Comparison of ENCODE assay signal across 24 mouse cellular contexts in the genomic region with DNA sequence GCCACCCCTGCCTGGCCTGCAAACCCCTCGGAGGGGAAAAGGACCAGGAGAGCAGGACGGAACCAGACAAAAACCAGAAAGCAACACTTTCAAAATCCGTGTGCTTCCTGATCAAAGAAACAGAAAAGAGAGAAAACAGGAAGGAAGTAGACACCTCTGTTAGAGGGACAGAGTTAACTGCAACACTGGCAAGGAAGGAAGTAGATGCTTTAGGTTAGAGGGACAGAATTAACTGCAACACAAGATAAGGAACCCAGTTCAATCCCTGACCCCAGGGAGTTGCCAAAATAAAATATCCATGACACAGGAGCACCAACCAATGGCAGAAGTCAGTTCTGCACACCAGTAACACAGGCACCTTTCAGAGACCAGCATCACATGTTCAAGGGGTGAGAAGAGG. TPM values are rescaled to one million over a fixed set of nuclear protein-coding genes. Genes with fewer than 3 reads are reported as not detected.
DNase-seq lines count a peak whose midpoint lies in the region; ATAC-seq and TF ChIP-seq lines count a peak whose summit lies in the region.
"Had no signal": no experiment of that assay in that cellular context is flagged by ENCODE, and none has a peak within 500 bp of the region (broad histone marks: within the 10 kb centered on the region; RNA-seq: fewer than 3 reads in every experiment).

No protein-coding gene starts in this region.

- TF ChIP-seq EP300 in CH12.LX (IDR thresholded peaks at IDR 0.05; ENCODE audit: low read length): no peak

- H3K27me3 ChIP-seq in midbrain, embryonic 13.5 days: no peaks in the 10 kb centered on the region
- H3K27me3 ChIP-seq in midbrain, embryonic 11.5 days (ENCODE audit: control insufficient read depth, insufficient read depth, low read length): no peaks in the 10 kb centered on the region
- H3K27me3 ChIP-seq in CH12.LX (replicated peaks): no peaks in the 10 kb centered on the region
- H3K27me3 ChIP-seq in heart, embryonic 12.5 days (replicated peaks): no peaks in the 10 kb centered on the region
- no peaks in the 10 kb centered on the region for H3K27me3 ChIP-seq in cerebellum, adult 2 months (ENCODE audit: control insufficient read depth, insufficient read depth, low read length)
- H3K27me3 ChIP-seq: embryonic facial prominence, embryonic 15.5 days; heart, embryonic 13.5 days; hindbrain, embryonic 12.5 days had no signal

- TF ChIP-seq CTCF in CH12.LX (conservative IDR thresholded peaks at IDR 0.05 in 1 of 2, IDR thresholded peaks at IDR 0.05 in 1 of 2; ENCODE audit: low read depth in 2 of 2, low read length in 2 of 2): no peak
- no peak for TF ChIP-seq CTCF in cerebellum, adult 2 months (IDR thresholded peaks at IDR 0.05; ENCODE audit: borderline replicate concordance, insufficient read depth, low read depth, low read length)

- H3K9ac ChIP-seq in midbrain, embryonic 13.5 days (replicated peaks): no peak overlapping the region; the same call in 1 of the 2 replicates
- H3K9ac ChIP-seq in midbrain, embryonic 11.5 days (ENCODE audit: low read length): no peak overlapping the region
- H3K9ac ChIP-seq in CH12.LX (ENCODE audit: insufficient read depth, low read depth): no peak overlapping the region
- no peak overlapping the region for H3K9ac ChIP-seq in heart, embryonic 12.5 days
- H3K9ac ChIP-seq: embryonic facial prominence, embryonic 15.5 days; heart, embryonic 13.5 days; hindbrain, embryonic 12.5 days had no signal

- DNase-seq in midbrain, embryonic 11.5 days (ENCODE audit: low spot score, missing footprints): no peak
- peak; percentile 15 for DNase-seq in CH12.LX (ENCODE audit: extremely low read depth)
- peak; percentile 69 for DNase-seq in MEL-GATA-1-ER (ENCODE audit: extremely low read depth, low read depth)
- no peak for DNase-seq in left cerebral cortex, postnatal 25 days (ENCODE audit: low spot score in 2 of 2)
- DNase-seq in cerebellum, adult 2 months: no peak
- DNase-seq: adrenal gland, adult 8-10 months; adrenal gland, postnatal 36 days; B cell, adult 2 months; cerebellum, adult 11-12 months; cerebellum, adult 9-11 months; cerebellum, postnatal 36 days; embryo, embryonic 11 days; gastrocnemius, postnatal 10 days; heart, postnatal 36 days had no signal

- dilution Hi-C loops in CH12.LX (cut with MboI; ENCODE audit: extremely low pct_ligation_motif_present, extremely low pct_unique_long_range_greater_than_20kb, low sequenced_read_pairs): no loop called here

- H3K79me2 ChIP-seq in CH12.LX (replicated peaks; ENCODE audit: control insufficient read depth, extremely low read depth, insufficient read depth, poor library complexity, severe bottlenecking): no peaks in the 10 kb centered on the region

- H3K36me3 ChIP-seq in midbrain, embryonic 13.5 days: peaks cover 62% of the 10 kb centered on the region
- peaks cover 18% of the 10 kb centered on the region for H3K36me3 ChIP-seq in midbrain, embryonic 11.5 days (ENCODE audit: control insufficient read depth, insufficient read depth, low read length)
- peaks cover 26 to 88% of the 10 kb centered on the region in 2 experiments for H3K36me3 ChIP-seq in CH12.LX (replicated peaks in 1 of 2; ENCODE audit: control insufficient read depth in 1 of 2, insufficient read depth in 1 of 2, low read length in 1 of 2)
- H3K36me3 ChIP-seq in heart, embryonic 12.5 days: peaks cover 47% of the 10 kb centered on the region

- H3K4me1 ChIP-seq in midbrain, embryonic 13.5 days (replicated peaks): no peaks in the 10 kb centered on the region
- no peaks in the 10 kb centered on the region for H3K4me1 ChIP-seq in midbrain, embryonic 11.5 days (ENCODE audit: control insufficient read depth, insufficient read depth, low read length)
- peaks cover 0 to 30% of the 10 kb centered on the region in 2 experiments; a peak in 2 of 4 replicates for H3K4me1 ChIP-seq in CH12.LX (ENCODE audit: control insufficient read depth in 1 of 2, insufficient read depth in 2 of 2)
- H3K4me1 ChIP-seq in heart, embryonic 12.5 days (replicated peaks): peaks cover 6% of the 10 kb centered on the region; the same call in 1 of the 2 replicates
- H3K4me1 ChIP-seq in cerebellum, adult 2 months (ENCODE audit: control insufficient read depth, insufficient read depth, low read length): peaks cover 6% of the 10 kb centered on the region
- H3K4me1 ChIP-seq: hindbrain, embryonic 12.5 days had no signal

- no peak overlapping the region for H3K4me2 ChIP-seq in midbrain, embryonic 13.5 days (replicated peaks)
- H3K4me2 ChIP-seq in midbrain, embryonic 11.5 days: no peak overlapping the region
- H3K4me2 ChIP-seq in CH12.LX (ENCODE audit: insufficient read depth, low read depth, poor library complexity, severe bottlenecking): no peak overlapping the region
- no peak overlapping the region for H3K4me2 ChIP-seq in heart, embryonic 12.5 days
- H3K4me2 ChIP-seq: embryonic facial prominence, embryonic 15.5 days; heart, embryonic 13.5 days; hindbrain, embryonic 12.5 days had no signal

- in situ Hi-C loops in CH12.LX (cut with MboI; ENCODE audit: low pct_ligation_motif_present, low pct_unique_long_range_greater_than_20kb, low sequenced_read_pairs): no loop called here

- TF ChIP-seq RAD21 in CH12.LX (IDR thresholded peaks at IDR 0.05; ENCODE audit: low read depth, low read length): no peak

- H3K27ac ChIP-seq in midbrain, embryonic 13.5 days: 0 out of 2 replicates have a peak overlapping the region, but pooled peaks have one; percentile 11
- H3K27ac ChIP-seq in midbrain, embryonic 11.5 days (ENCODE audit: low read depth, low read length): no peak overlapping the region
- no peak overlapping the region for H3K27ac ChIP-seq in CH12.LX (ENCODE audit: insufficient read depth, low read depth)
- no peak overlapping the region for H3K27ac ChIP-seq in heart, embryonic 12.5 days (ENCODE audit: poor library complexity, severe bottlenecking)
- H3K27ac ChIP-seq in cerebellum, adult 2 months (ENCODE audit: insufficient read depth, low read length): no peak overlapping the region
- H3K27ac ChIP-seq: embryonic facial prominence, embryonic 15.5 days; heart, embryonic 13.5 days; hindbrain, embryonic 12.5 days; hindbrain, postnatal 0 days had no signal

- no peaks in the 10 kb centered on the region for H3K9me3 ChIP-seq in midbrain, embryonic 13.5 days
- H3K9me3 ChIP-seq in midbrain, embryonic 11.5 days (ENCODE audit: control insufficient read depth, low read length): no peaks in the 10 kb centered on the region
- no peaks in the 10 kb centered on the region for H3K9me3 ChIP-seq in CH12.LX (replicated peaks; ENCODE audit: low read length)
- no peaks in the 10 kb centered on the region for H3K9me3 ChIP-seq in heart, embryonic 12.5 days (replicated peaks)
- H3K9me3 ChIP-seq: embryonic facial prominence, embryonic 15.5 days; heart, embryonic 13.5 days; hindbrain, embryonic 12.5 days had no signal

- 89% methylated on average over 3 of the region's 3 CpGs for WGBS in midbrain, embryonic 13.5 days
- WGBS in midbrain, embryonic 11.5 days: 77% methylated on average over 3 of the region's 3 CpGs
- 67% methylated on average over 3 of the region's 3 CpGs for WGBS in heart, embryonic 12.5 days
- WGBS in cerebellum, adult 2 months: 86% methylated on average over 3 of the region's 3 CpGs

- intact Hi-C loops in left cerebral cortex, postnatal 25 days (cut with DNase I): no loop called here

- no peak for ATAC-seq in midbrain, embryonic 13.5 days
- no peak for ATAC-seq in midbrain, embryonic 11.5 days (ENCODE audit: low FRiP score)
- ATAC-seq in granulocyte monocyte progenitor cell, adult 5-6 weeks (replicated peaks; ENCODE audit: poor library complexity, severe bottlenecking): peak; percentile 21; the same call in 1 of the 2 replicates
- ATAC-seq in heart, embryonic 12.5 days (ENCODE audit: insufficient number of reproducible peaks, low FRiP score): no peak
- ATAC-seq: CD4-positive, CD25-positive, alpha-beta regulatory T cell, adult 4 months; forebrain, embryonic 16.5 days; hindbrain, postnatal 0 days had no signal

- TF ChIP-seq POLR2A in CH12.LX (IDR thresholded peaks at IDR 0.05; ENCODE audit: low read depth, low read length): no peak
- TF ChIP-seq POLR2A in cerebellum, adult 2 months (IDR thresholded peaks at IDR 0.05; ENCODE audit: borderline replicate concordance, insufficient read depth, low read length): no peak

- H3K4me3 ChIP-seq in midbrain, embryonic 13.5 days (replicated peaks): no peak overlapping the region
- H3K4me3 ChIP-seq in midbrain, embryonic 11.5 days (ENCODE audit: low read depth, low read length): no peak overlapping the region
- no peak overlapping the region for H3K4me3 ChIP-seq in CH12.LX (replicated peaks in 1 of 3; ENCODE audit: low read depth in 2 of 3, low read length in 2 of 3, poor library complexity in 1 of 3)
- H3K4me3 ChIP-seq in heart, embryonic 12.5 days: no peak overlapping the region
- H3K4me3 ChIP-seq in cerebellum, adult 2 months (replicated peaks; ENCODE audit: insufficient read depth, low read depth, low read length): no peak overlapping the region
- H3K4me3 ChIP-seq: embryonic facial prominence, embryonic 15.5 days; erythroblast, embryonic 14.5 days; heart, embryonic 13.5 days; hindbrain, embryonic 12.5 days had no signal

TF ChIP-seq in CH12.LX, 34 proteins besides CTCF, POLR2A, EP300 and RAD21 (continues in another document):
- no peak for TF ChIP-seq TBP (conservative IDR thresholded peaks at IDR 0.05; ENCODE audit: low read depth, low read length)
- TF ChIP-seq POLR2AphosphoS2 (IDR thresholded peaks at IDR 0.05; ENCODE audit: low read depth, low read length): no peak
- TF ChIP-seq MAZ (IDR thresholded peaks at IDR 0.05; ENCODE audit: low read depth, low read length): no peak
- TF ChIP-seq JUND (conservative IDR thresholded peaks at IDR 0.05; ENCODE audit: low read depth, low read length): no peak
- TF ChIP-seq GABPA (IDR thresholded peaks at IDR 0.05; ENCODE audit: insufficient replicate concordance, low read depth, low read length): no peak
- TF ChIP-seq MAFK (IDR thresholded peaks at IDR 0.05; ENCODE audit: insufficient replicate concordance, low read length): no peak
- TF ChIP-seq ZMIZ1 (IDR thresholded peaks at IDR 0.05; ENCODE audit: low read depth, low read length): no peak
- no peak for TF ChIP-seq IRF4 (IDR thresholded peaks at IDR 0.05; ENCODE audit: low read depth, low read length)
- TF ChIP-seq ZKSCAN1 (IDR thresholded peaks at IDR 0.05; ENCODE audit: borderline replicate concordance, low read depth, low read length): no peak

RNA-seq across cellular contexts. Expression of a gene that starts 42.3 kb away (rescaled TPM):
- polyA plus RNA-seq in midbrain, embryonic 13.5 days (2015; fragmentation: Nextera tagmentation; extraction: Ambion mirVana): 4.1 and 4.5 TPM in 2 replicates
- polyA plus RNA-seq in midbrain, embryonic 11.5 days (2014; fragmentation: Nextera tagmentation; extraction: Ambion mirVana): 5.8 and 6.0 TPM in 2 replicates
- total RNA-seq in CH12.LX (2012; rRNA removed) (5.0 and 5.5 TPM in 2 replicates), CH12.LX (2014; rRNA removed) (3.0 and 3.5 TPM in 2 replicates)
- 14.5 and 19.0 TPM in 2 replicates for polyA plus RNA-seq in CH12.LX (2012; ENCODE audit: insufficient read length, low read depth)
- total RNA-seq in granulocyte monocyte progenitor cell, adult 5-6 weeks (2014; fragmentation: Nextera tagmentation): 12.6 and 17.2 TPM in 2 replicates
- total RNA-seq in granulocyte monocyte progenitor cell, adult 5-6 weeks (2017): 13.5 and 14.1 TPM in 2 replicates
- total RNA-seq in left cerebral cortex, postnatal 25 days (2021): 10 to 100 TPM; 17.7 to 18.9 TPM
- polyA plus RNA-seq in heart, embryonic 12.5 days (2016; fragmentation: Nextera tagmentation; extraction: Ambion mirVana): 2.4 and 2.7 TPM in 2 replicates
- 15.2 TPM in 2 replicates for polyA plus RNA-seq in cerebellum, adult 2 months (2012; rRNA removed)

Comparison
In these comparisons a context has a peak if more than half of its experiments do, and no peak if none do; other contexts are left out.
1. DNase-seq: peak in CH12.LX (single experiment) and MEL-GATA-1-ER (single experiment); none in midbrain, embryonic 11.5 days (single experiment), left cerebral cortex, postnatal 25 days (0 of 2) and cerebellum, adult 2 months (0 of 2).